Mouse (Mus musculus): ENCODE results near the gene Ncor2. TPM values are rescaled to one million over a fixed set of nuclear protein-coding genes. Genes with fewer than 3 reads are reported as not detected.
"Not testable (repeated sequence)": the region's sequence is repeated elsewhere in the genome, so short reads cannot be mapped to it uniquely, and the experiment has no call there.

Gene Ncor2
- total RNA-seq (2015; ENCODE audit: low replicate concordance) (10.5 and 37.3 TPM in 2 replicates), total RNA-seq (2017; ENCODE audit: low replicate concordance) (0.91 and 2.6 TPM in 2 replicates)

- peak; percentile 73 for ATAC-seq (replicated peaks; ENCODE audit: low FRiP score, poor library complexity, severe bottlenecking)
These were observed at the start of gene Ncor2 for GRCm38 (mm10) chr5:125179007-125179734. Ncor2 (minus strand) TSS chr5:125179219.

GRCm38 (mm10) chr5:125227699-125228098 is 48.7 kb upstream of the Ncor2 start:
- ATAC-seq (replicated peaks; ENCODE audit: low FRiP score, poor library complexity, severe bottlenecking), result no peak

- ATAC-seq (replicated peaks; ENCODE audit: low FRiP score, poor library complexity, severe bottlenecking), result no peak
These were observed 47.2 kb upstream of the Ncor2 start for GRCm38 (mm10) chr5:125226229-125226634.

GRCm38 (mm10) chr5:125224925-125225324 is 45.9 kb upstream of the Ncor2 start:
- no peak for ATAC-seq (replicated peaks; ENCODE audit: low FRiP score, poor library complexity, severe bottlenecking)

GRCm38 (mm10) chr5:125223961-125224360 is 44.9 kb upstream of the Ncor2 start:
- no peak for ATAC-seq (replicated peaks; ENCODE audit: low FRiP score, poor library complexity, severe bottlenecking)

- no peak for ATAC-seq (replicated peaks; ENCODE audit: low FRiP score, poor library complexity, severe bottlenecking)
These were observed 43.7 kb upstream of the Ncor2 start for GRCm38 (mm10) chr5:125222706-125223105.

GRCm38 (mm10) chr5:125221868-125222267 is 42.8 kb upstream of the Ncor2 start:
- ATAC-seq (replicated peaks; ENCODE audit: low FRiP score, poor library complexity, severe bottlenecking), result no peak

GRCm38 (mm10) chr5:125217426-125218170 is 38.6 kb upstream of the Ncor2 start:
- no peak for ATAC-seq (replicated peaks; ENCODE audit: low FRiP score, poor library complexity, severe bottlenecking)

GRCm38 (mm10) chr5:125215930-125216459 is 37.0 kb upstream of the Ncor2 start:
- ATAC-seq (replicated peaks; ENCODE audit: low FRiP score, poor library complexity, severe bottlenecking), result no peak

- no peak for ATAC-seq (replicated peaks; ENCODE audit: low FRiP score, poor library complexity, severe bottlenecking)
These were observed 36.4 kb upstream of the Ncor2 start for GRCm38 (mm10) chr5:125215346-125215929.

- no peak for ATAC-seq (replicated peaks; ENCODE audit: low FRiP score, poor library complexity, severe bottlenecking)
These were observed 35.0 kb upstream of the Ncor2 start for GRCm38 (mm10) chr5:125214064-125214463.

- ATAC-seq (replicated peaks; ENCODE audit: low FRiP score, poor library complexity, severe bottlenecking), result not testable (repeated sequence)
These were observed 25.9 kb upstream of the Ncor2 start for GRCm38 (mm10) chr5:125204910-125205309.

GRCm38 (mm10) chr5:125204199-125204815 is 25.3 kb upstream of the Ncor2 start:
- ATAC-seq (replicated peaks; ENCODE audit: low FRiP score, poor library complexity, severe bottlenecking), result no peak

GRCm38 (mm10) chr5:125203759-125204158 is 24.7 kb upstream of the Ncor2 start:
- no peak for ATAC-seq (replicated peaks; ENCODE audit: low FRiP score, poor library complexity, severe bottlenecking)

- ATAC-seq (replicated peaks; ENCODE audit: low FRiP score, poor library complexity, severe bottlenecking), result no peak
These were observed 24.1 kb upstream of the Ncor2 start for GRCm38 (mm10) chr5:125203099-125203498.

- ATAC-seq (replicated peaks; ENCODE audit: low FRiP score, poor library complexity, severe bottlenecking), result no peak
These were observed 23.1 kb upstream of the Ncor2 start for GRCm38 (mm10) chr5:125202100-125202499.

GRCm38 (mm10) chr5:125199086-125199485 is 20.1 kb upstream of the Ncor2 start:
- no peak for ATAC-seq (replicated peaks; ENCODE audit: low FRiP score, poor library complexity, severe bottlenecking)

- not testable (repeated sequence) for ATAC-seq (replicated peaks; ENCODE audit: low FRiP score, poor library complexity, severe bottlenecking)
These were observed 18.3 kb upstream of the Ncor2 start for GRCm38 (mm10) chr5:125197325-125197724.

- no peak for ATAC-seq (replicated peaks; ENCODE audit: low FRiP score, poor library complexity, severe bottlenecking)
These were observed 17.0 kb upstream of the Ncor2 start for GRCm38 (mm10) chr5:125196054-125196453.

GRCm38 (mm10) chr5:125195142-125195541 is 16.1 kb upstream of the Ncor2 start:
- no peak for ATAC-seq (replicated peaks; ENCODE audit: low FRiP score, poor library complexity, severe bottlenecking)
